Mouse (Mus musculus): Measurements from ENCODE around the gene Srrm2.
A peak's percentile ranks its signal among the peaks of the same experiment; 100 is the strongest.

Srrm2 gene

GRCm38 (mm10) chr17:23862926-23863325 is 72.6 kb downstream of the Srrm2 start:
- no peak for DNase-seq

- no peak for DNase-seq
Observed at GRCm38 (mm10) chr17:23867756-23868155, 77.4 kb downstream of the Srrm2 start, which contains the start of gene Prss21. Prss21 (plus strand) TSS chr17:23868056.

DNA sequence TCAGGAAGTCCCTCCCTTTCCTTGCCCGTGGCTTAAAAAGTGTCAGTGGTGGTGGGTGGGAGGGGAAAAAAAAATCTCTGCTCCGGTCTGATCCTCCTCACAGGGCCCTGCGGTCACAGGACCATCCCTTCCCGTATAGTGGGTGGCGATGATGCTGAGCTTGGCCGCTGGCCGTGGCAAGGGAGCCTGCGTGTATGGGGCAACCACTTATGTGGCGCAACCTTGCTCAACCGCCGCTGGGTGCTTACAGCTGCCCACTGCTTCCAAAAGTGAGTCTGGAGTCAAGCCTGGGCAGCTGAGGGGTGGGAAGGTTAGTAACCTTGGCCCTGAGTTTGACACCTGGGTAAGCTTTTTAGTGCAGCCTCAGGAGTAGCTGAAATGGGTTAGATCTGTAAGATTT is 78.2 kb downstream of the Srrm2 start:
- DNase-seq, result peak; percentile 26 to 36
